Mouse (Mus musculus) cerebellum, adult 2 months (tissue): ENCODE results near the gene Apopt1.

Source experiments
- CTCF ChIP-seq: fragments of 200-500 bp; IDR thresholded peaks from 2 replicates; pipeline ENCODE4 v1.5.1; 2011; ENCODE audit warnings: low read depth, mild to moderate bottlenecking, control low read depth, low read length, moderate library complexity, borderline replicate concordance; ENCODE audit not compliant: insufficient read depth
- POLR2A ChIP-seq: fragments of 200-500 bp; IDR thresholded peaks from 2 replicates; pipeline ENCODE4 v1.6.1; 2011; ENCODE audit warnings: low read length, control low read depth, borderline replicate concordance; ENCODE audit not compliant: insufficient read depth

GRCm38 (mm10) chr12:111668457-111668912 lies 44.6 kb upstream of the Apopt1 start:
- TF ChIP-seq POLR2A (peak; percentile 25; the same call in 1 of the 2 replicates), CTCF (peak; percentile 97)
